8 mouse cellular contexts compared by ENCODE assay signal in genomic region chr4:22490016-22490638, GRCm38 (mm10). TPM values are rescaled to one million over a fixed set of nuclear protein-coding genes. Genes with fewer than 3 reads are reported as not detected.
DNase-seq lines count a peak whose midpoint lies in the region; ATAC-seq and TF ChIP-seq lines count a peak whose summit lies in the region.

No protein-coding gene starts in this region.

- peaks cover 10% of the 10 kb centered on the region; the same call in 1 of the 2 replicates for H3K4me1 ChIP-seq in hindbrain, embryonic 12.5 days
- peaks cover 13% of the 10 kb centered on the region; the same call in 1 of the 2 replicates for H3K4me1 ChIP-seq in stomach, embryonic 14.5 days (ENCODE audit: control insufficient read depth, insufficient read depth, low read length)

- no peaks in the 10 kb centered on the region for H3K36me3 ChIP-seq in hindbrain, embryonic 12.5 days
- H3K36me3 ChIP-seq in stomach, embryonic 14.5 days (ENCODE audit: control insufficient read depth, insufficient read depth, low read length), result no peaks in the 10 kb centered on the region

- TF ChIP-seq CTCF in layer of hippocampus, adult 2 months (conservative IDR thresholded peaks at IDR 0.05), result no peak; the same call in 1 of the 2 replicates

- H3K27me3 ChIP-seq in hindbrain, embryonic 12.5 days, result peaks cover 9% of the 10 kb centered on the region
- H3K27me3 ChIP-seq in stomach, embryonic 14.5 days (ENCODE audit: control insufficient read depth, insufficient read depth, low read length), result peaks cover 53% of the 10 kb centered on the region

- under 1% methylated on average over 36 of the region's 36 CpGs for WGBS in hindbrain, embryonic 12.5 days
- WGBS in stomach, embryonic 14.5 days, result under 1% methylated on average over 36 of the region's 36 CpGs

- peak overlapping the region; percentile 89 for H3K4me2 ChIP-seq in hindbrain, embryonic 12.5 days (replicated peaks)
- H3K4me2 ChIP-seq in stomach, embryonic 14.5 days (replicated peaks; ENCODE audit: low read depth, low read length), result peak overlapping the region; percentile 72

- peak overlapping the region; percentile 86 for H3K27ac ChIP-seq in layer of hippocampus, adult 2 months
- peak overlapping the region; percentile 100 for H3K27ac ChIP-seq in hindbrain, embryonic 12.5 days
- H3K27ac ChIP-seq in stomach, embryonic 14.5 days (ENCODE audit: low read length), result no peak overlapping the region

- peak overlapping the region; percentile 83 for H3K9ac ChIP-seq in hindbrain, embryonic 12.5 days
- H3K9ac ChIP-seq in stomach, embryonic 14.5 days (replicated peaks; ENCODE audit: low read depth, low read length), result no peak overlapping the region

- H3K9me3 ChIP-seq in hindbrain, embryonic 12.5 days (replicated peaks), result no peaks in the 10 kb centered on the region
- no peaks in the 10 kb centered on the region for H3K9me3 ChIP-seq in stomach, embryonic 14.5 days (ENCODE audit: control insufficient read depth, low read depth, low read length)

- peak overlapping the region; percentile 59 for H3K4me3 ChIP-seq in layer of hippocampus, adult 2 months
- peak overlapping the region; percentile 82 for H3K4me3 ChIP-seq in hindbrain, embryonic 12.5 days
- peak overlapping the region; percentile 38 for H3K4me3 ChIP-seq in stomach, embryonic 14.5 days (ENCODE audit: low read depth, low read length)

- DNase-seq in layer of hippocampus, adult 2 months (ENCODE audit: low spot score in 2 of 2), result no peak
- no peak for DNase-seq in layer of hippocampus, adult 11-12 months (ENCODE audit: low spot score)
- peak; percentile 66 for DNase-seq in embryo, embryonic 9.5 days (ENCODE audit: extremely low spot score)
- no peak for DNase-seq in urinary bladder, postnatal 10 days (ENCODE audit: low spot score)
- no peak for DNase-seq in gastrocnemius, postnatal 4 days (ENCODE audit: low spot score in 2 of 2)

- no peak for ATAC-seq in hindbrain, embryonic 12.5 days (ENCODE audit: low FRiP score)
- ATAC-seq in megakaryocyte progenitor cell, adult 5-6 weeks (replicated peaks; ENCODE audit: poor library complexity), result peak; percentile 40
- no peak for ATAC-seq in stomach, embryonic 14.5 days (ENCODE audit: insufficient number of reproducible peaks, insufficient read depth, low FRiP score, low read depth)

RNA-seq across cellular contexts. Expression of gene Pou3f2, which starts 2.0 kb away (rescaled TPM):
- 1 to 10 TPM; 9.6 to 10.0 TPM for total RNA-seq in layer of hippocampus, adult 2 months (2021)
- 39.0 and 39.6 TPM in 2 replicates for polyA plus RNA-seq in hindbrain, embryonic 12.5 days (2016; fragmentation: Nextera tagmentation; extraction: Ambion mirVana)
- not detected in 2 replicates for total RNA-seq in megakaryocyte progenitor cell, adult 5-6 weeks (2015)
- not detected in 2 replicates for total RNA-seq in megakaryocyte progenitor cell, adult 5-6 weeks (2017)
- polyA plus RNA-seq in stomach, embryonic 14.5 days (2014; fragmentation: Nextera tagmentation; extraction: Ambion mirVana), result 0.08 TPM in 1 of 2 replicates, not detected in the other
- total RNA-seq in gastrocnemius, postnatal 4 days (2021), result under 1 TPM; 0.13 to 0.29 TPM

Comparison
In these comparisons a context has a peak if more than half of its experiments do, and no peak if none do; other contexts are left out.
1. RNA of gene Pou3f2, which starts 2.0 kb away (total RNA-seq): 9.6 to 10.0 TPM in layer of hippocampus, adult 2 months; 0.13 to 0.29 TPM in gastrocnemius, postnatal 4 days and not detected in megakaryocyte progenitor cell, adult 5-6 weeks; every median in the first group is over 4 times any median in the second.
2. Peak in every context shown above with its lines, with median percentiles within 50 percentile points of each other: H3K4me3 ChIP-seq.